In the genomic region with DNA sequence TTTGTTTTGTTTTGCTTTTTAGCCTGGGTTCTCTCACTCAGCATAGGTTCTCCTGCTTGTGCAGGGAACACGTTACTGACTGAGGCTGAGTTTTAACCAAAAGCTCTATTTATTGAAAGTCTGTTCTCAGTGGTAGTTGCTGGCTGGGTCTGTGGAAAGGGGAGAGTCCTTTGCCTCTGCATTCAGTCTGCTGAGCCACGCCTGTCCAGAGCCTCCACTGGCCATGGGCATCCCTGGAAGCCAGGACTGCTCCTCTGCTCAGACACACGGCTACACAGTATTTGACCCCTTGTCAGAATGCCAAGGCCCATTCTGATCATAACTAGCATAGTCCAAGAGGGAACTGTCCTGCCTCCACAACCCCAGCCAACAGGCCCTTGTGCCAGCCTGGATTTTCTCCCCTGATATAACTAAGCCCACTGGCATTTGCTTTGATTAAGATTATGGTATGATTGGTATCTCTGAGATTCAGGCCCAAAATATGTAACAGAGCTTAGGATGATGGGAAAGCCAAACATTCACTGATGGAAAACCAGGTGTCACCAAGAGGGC, we compare ENCODE assay signal across 12 mouse cellular contexts.
DNase-seq lines count a peak whose midpoint lies in the region; ATAC-seq and TF ChIP-seq lines count a peak whose summit lies in the region.
"Had no signal": no experiment of that assay in that cellular context is flagged by ENCODE, and none has a peak within 500 bp of the region (broad histone marks: within the 10 kb centered on the region; RNA-seq: fewer than 3 reads in every experiment).

No protein-coding gene starts in this region.

- H3K9me3 ChIP-seq in heart, embryonic 15.5 days (replicated peaks) = no peaks in the 10 kb centered on the region
- no peaks in the 10 kb centered on the region for H3K9me3 ChIP-seq in liver, postnatal 0 days (ENCODE audit: low read length)
- H3K9me3 ChIP-seq: neural tube, embryonic 15.5 days had no signal

- no peak for TF ChIP-seq CTCF in liver, postnatal 0 days (IDR thresholded peaks at IDR 0.05; ENCODE audit: low read depth)

- DNase-seq in heart, adult 11 months = peak; percentile 93
- no peak for DNase-seq in heart, postnatal 25 days (ENCODE audit: low spot score)
- peak; percentile 14 for DNase-seq in MN1 (ENCODE audit: low spot score)
- DNase-seq in liver, postnatal 0 days = peak; percentile 23
- DNase-seq in spleen, adult 18-20 months = no peak
- DNase-seq in layer of hippocampus, adult 9-10 months (ENCODE audit: low spot score) = no peak
- DNase-seq in layer of hippocampus, adult 18-20 months (ENCODE audit: low spot score in 2 of 2) = no peak
- DNase-seq: adrenal gland, postnatal 14 days; embryo, embryonic 11 days had no signal

- H3K27me3 ChIP-seq in heart, embryonic 15.5 days = no peaks in the 10 kb centered on the region
- H3K27me3 ChIP-seq in liver, postnatal 0 days (ENCODE audit: insufficient read depth, low read length) = no peaks in the 10 kb centered on the region
- H3K27me3 ChIP-seq: neural tube, embryonic 15.5 days had no signal

- H3K4me1 ChIP-seq in heart, embryonic 15.5 days (replicated peaks) = peaks cover 75% of the 10 kb centered on the region
- peaks cover 4% of the 10 kb centered on the region; the same call in 1 of the 2 replicates for H3K4me1 ChIP-seq in liver, postnatal 0 days (ENCODE audit: insufficient read depth)

- no peak overlapping the region for H3K4me3 ChIP-seq in heart, embryonic 15.5 days
- no peak overlapping the region for H3K4me3 ChIP-seq in liver, postnatal 0 days (ENCODE audit: low read depth, low read length)
- H3K4me3 ChIP-seq: neural tube, embryonic 15.5 days had no signal

- H3K4me2 ChIP-seq in heart, embryonic 15.5 days = peak overlapping the region; percentile 17; the same call in 1 of the 2 replicates
- H3K4me2 ChIP-seq in liver, postnatal 0 days (ENCODE audit: low read depth, low read length) = no peak overlapping the region
- H3K4me2 ChIP-seq: neural tube, embryonic 15.5 days had no signal

- H3K27ac ChIP-seq in heart, embryonic 15.5 days = peak overlapping the region; percentile 93
- H3K27ac ChIP-seq in liver, postnatal 0 days (ENCODE audit: low read depth) = peak overlapping the region; percentile 76
- H3K27ac ChIP-seq: liver, embryonic 14.5 days; neural tube, embryonic 15.5 days had no signal

- intact Hi-C loops in heart, postnatal 25 days (cut with DNase I) = loop anchor here (2.0 kb wide), 1 partner anchor 18 kb away; no protein-coding TSS in a partner anchor

- H3K36me3 ChIP-seq in heart, embryonic 15.5 days = peaks cover 6% of the 10 kb centered on the region
- 0 out of 2 replicates have a peak, but pooled peaks cover 2% of the 10 kb centered on the region for H3K36me3 ChIP-seq in liver, postnatal 0 days (replicated peaks; ENCODE audit: insufficient read depth, low read length)
- H3K36me3 ChIP-seq: neural tube, embryonic 15.5 days had no signal

- ATAC-seq in heart, embryonic 15.5 days (replicated peaks; ENCODE audit: insufficient number of reproducible peaks, insufficient read depth, low FRiP score, low read depth) = peak; percentile 32; the same call in 1 of the 2 replicates
- no peak; the same call in 1 of the 2 replicates for ATAC-seq in liver, postnatal 0 days

- WGBS in heart, embryonic 15.5 days = 34% methylated on average over 3 of the region's 3 CpGs
- 48% methylated on average over 3 of the region's 3 CpGs for WGBS in liver, postnatal 0 days (ENCODE audit: insufficient replicate concordance)

- H3K9ac ChIP-seq in heart, embryonic 15.5 days = peak overlapping the region; percentile 37
- H3K9ac ChIP-seq in liver, postnatal 0 days (replicated peaks) = no peak overlapping the region
- H3K9ac ChIP-seq: liver, embryonic 14.5 days; neural tube, embryonic 15.5 days had no signal

- no peak for TF ChIP-seq EP300 in liver, postnatal 0 days (IDR thresholded peaks at IDR 0.05; ENCODE audit: low read depth)

Comparison
In these comparisons a context has a peak if more than half of its experiments do, and no peak if none do; other contexts are left out.
1. DNase-seq: peak in heart, adult 11 months (single experiment), MN1 (single experiment) and liver, postnatal 0 days (single experiment); none in heart, postnatal 25 days (single experiment), spleen, adult 18-20 months (0 of 2), layer of hippocampus, adult 9-10 months (single experiment) and layer of hippocampus, adult 18-20 months (0 of 2).